Mouse (Mus musculus) midbrain, postnatal 0 days (tissue): ENCODE measurements at regions not wholly inside any gene's neighbourhood (a gene's known extent, or its start where the extent isn't known, plus 50 kb on each side); places are given as distances from the start of the nearest gene placed in this dataset.

Experiments used
- ATAC-seq: fragments of 200-750 bp; cut with Nextera tagmentation; 2 replicates; pipeline ENCODE4 v1.8.0; 2017; ENCODE audit warnings: moderate number of reproducible peaks, mild to moderate bottlenecking, moderate TSS enrichment, moderate library complexity; ENCODE audit not compliant: low FRiP score
- DNase-seq: peaks from one replicate; pipeline ENCODE4 v3.0.0-alpha.2; 2015; ENCODE audit warnings: low spot score
- H3K27ac ChIP-seq: fragments of 300-500 bp; sonication (generic); 2 replicates; pipeline ENCODE4 v1.5.1; 2014; ENCODE audit warnings: low read depth, mild to moderate bottlenecking, low read length, mixed read lengths
- H3K27me3 ChIP-seq: fragments of 300-500 bp; sonication (generic); 2 replicates; pipeline ENCODE4 v1.6.1; 2014; ENCODE audit warnings: low read length, control low read depth, mixed read lengths; ENCODE audit not compliant: insufficient read depth
- H3K36me3 ChIP-seq: fragments of 300-500 bp; sonication (generic); 2 replicates; pipeline ENCODE4 v1.6.1; 2014; ENCODE audit warnings: low read length, control low read depth, mixed read lengths; ENCODE audit not compliant: insufficient read depth
- H3K4me1 ChIP-seq: fragments of 300-500 bp; sonication (generic); 2 replicates; pipeline ENCODE4 v1.6.1; 2014; ENCODE audit warnings: mild to moderate bottlenecking, control low read depth, antibody characterized with exemption, low read length, mixed read lengths; ENCODE audit not compliant: insufficient read depth
- H3K4me2 ChIP-seq: fragments of 300-500 bp; sonication (generic); 2 replicates; pipeline ENCODE4 v1.6.1; 2014; ENCODE audit warnings: low read depth, mild to moderate bottlenecking, low read length, mixed read lengths; ENCODE audit not compliant: poor library complexity, severe bottlenecking
- H3K4me3 ChIP-seq: fragments of 300-500 bp; sonication (generic); 2 replicates; pipeline ENCODE4 v1.5.1; 2014; ENCODE audit warnings: low read depth, mild to moderate bottlenecking, low read length, moderate library complexity
- H3K9ac ChIP-seq: fragments of 300-500 bp; sonication (generic); replicated peaks from 2 replicates; pipeline ENCODE4 v1.6.1; 2014; ENCODE audit warnings: mild to moderate bottlenecking, low read length, moderate library complexity, mixed read lengths; ENCODE audit not compliant: poor library complexity, severe bottlenecking
- H3K9me3 ChIP-seq: fragments of 300-500 bp; sonication (generic); 2 replicates; pipeline ENCODE4 v1.6.1; 2016; ENCODE audit warnings: low read length, control low read depth
- CTCF ChIP-seq: IDR thresholded peaks from 2 replicates; pipeline ENCODE4 v1.5.1; 2016; ENCODE audit warnings: antibody characterized with exemption, mild to moderate bottlenecking
- WGBS: fragments of 180-500 bp; shearing (Covaris S2); extraction: QIAGEN DNeasy Blood & Tissue Kit; methylation state at CpG from one replicate; pipeline ENCODE4 v1.1.7; 2014; 5-methylcytosine and 5-hydroxymethylcytosine counted together

DNA sequence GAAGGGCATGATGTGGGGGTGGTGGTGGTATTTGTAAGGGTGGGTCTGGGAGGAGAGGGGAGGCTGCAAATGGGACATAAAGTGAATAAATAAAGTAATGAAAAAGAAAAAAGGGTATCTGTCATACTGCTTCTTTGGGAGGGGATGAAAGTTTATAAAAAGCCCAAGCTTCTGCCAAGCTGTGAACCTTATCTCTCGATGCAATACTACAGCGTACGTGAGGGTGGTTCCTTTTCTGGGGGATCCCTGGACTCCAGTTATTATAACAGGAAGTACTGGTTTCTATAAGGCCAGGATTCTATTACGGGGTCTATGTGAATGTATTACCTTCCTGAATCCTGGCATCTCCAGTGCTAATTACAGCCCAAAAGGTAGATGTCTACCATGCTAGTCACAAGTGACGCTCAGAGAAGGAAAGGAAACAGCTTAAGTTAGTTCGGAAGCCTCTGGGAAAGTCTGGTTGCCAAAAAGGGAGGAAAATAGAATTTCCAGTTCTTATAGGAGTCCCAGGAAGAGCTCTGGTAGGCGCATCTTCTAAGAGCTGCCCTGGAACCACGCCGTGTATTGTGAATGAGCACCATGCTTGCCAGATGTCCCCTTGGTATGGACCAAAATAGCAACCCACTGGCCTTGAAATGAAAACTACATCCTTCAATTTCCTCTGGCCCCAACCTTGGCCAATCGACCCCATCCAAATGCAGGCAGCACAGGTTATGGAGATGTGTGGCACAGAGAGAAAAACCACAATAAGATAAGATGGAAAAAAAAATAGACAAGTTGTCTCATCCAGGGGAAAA is 228.9 kb downstream of the Cog6 start:
- no peak overlapping the region for H3K4me3 ChIP-seq
- H3K4me2 ChIP-seq = no peak overlapping the region
- H3K27me3 ChIP-seq = no peaks in the 10 kb centered on the region
- H3K9ac ChIP-seq = no peak overlapping the region
- ATAC-seq = no peak
- DNase-seq = no peak
- H3K9me3 ChIP-seq = no peaks in the 10 kb centered on the region
- no peaks in the 10 kb centered on the region for H3K36me3 ChIP-seq
- H3K27ac ChIP-seq = no peak overlapping the region
- TF ChIP-seq CTCF = no peak
- 95% methylated on average over 10 of the region's 10 CpGs for WGBS
- no peaks in the 10 kb centered on the region for H3K4me1 ChIP-seq

DNA sequence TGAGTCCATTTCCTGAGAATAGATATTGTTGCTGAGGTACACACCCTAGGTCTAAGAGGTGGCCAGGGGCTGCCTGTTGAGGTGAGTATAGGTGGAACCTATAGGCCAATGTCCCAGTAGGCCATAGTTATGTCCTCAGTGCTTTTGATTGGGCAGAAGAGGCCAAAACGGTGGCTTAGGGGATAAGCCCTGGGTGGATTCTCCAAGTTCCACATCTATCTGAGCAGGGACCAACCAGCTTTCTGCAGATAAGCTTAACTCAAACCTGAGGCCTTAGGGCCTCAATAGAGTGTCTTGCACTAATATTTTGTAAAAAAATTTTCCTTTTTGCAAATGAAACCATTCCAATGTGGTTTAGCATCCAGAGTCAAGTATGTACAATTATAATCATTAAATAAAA is 231.4 kb downstream of the Cog6 start:
- Histone ChIP-seq H3K27me3 (no peaks in the 10 kb centered on the region), H3K9me3 (no peaks in the 10 kb centered on the region), H3K4me2 (no peak overlapping the region), H3K4me3 (no peak overlapping the region), H3K4me1 (no peaks in the 10 kb centered on the region), H3K9ac (no peak overlapping the region), H3K27ac (no peak overlapping the region), H3K36me3 (no peaks in the 10 kb centered on the region)
- no peak for TF ChIP-seq CTCF
- WGBS = 57% methylated on average over 1 of the region's 1 CpGs
- ATAC-seq = no peak
- no peak for DNase-seq

DNA sequence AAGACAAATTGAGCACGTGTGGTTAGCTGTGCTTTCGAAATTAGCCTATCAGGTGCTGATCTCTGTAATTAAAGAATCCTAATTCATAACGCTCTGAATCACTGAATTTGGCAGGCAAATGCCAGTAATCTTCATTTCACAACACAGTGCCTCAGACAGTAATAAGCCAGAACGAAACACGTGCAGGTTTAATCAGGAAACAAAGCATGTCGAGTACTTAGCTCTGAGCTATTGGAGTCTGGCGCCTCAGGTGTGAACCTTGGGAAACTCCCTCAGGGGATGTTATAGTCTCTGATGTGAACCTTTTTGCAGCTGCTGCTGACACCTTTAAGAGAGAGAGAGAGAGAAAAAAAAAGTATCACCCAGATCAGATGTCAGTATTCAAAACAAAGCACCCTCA is 232.6 kb downstream of the Cog6 start:
- Histone ChIP-seq H3K27me3 (no peaks in the 10 kb centered on the region), H3K9ac (no peak overlapping the region), H3K4me3 (no peak overlapping the region), H3K4me2 (no peak overlapping the region), H3K4me1 (no peaks in the 10 kb centered on the region), H3K36me3 (no peaks in the 10 kb centered on the region), H3K9me3 (no peaks in the 10 kb centered on the region), H3K27ac (no peak overlapping the region)
- ATAC-seq = no peak
- peak; percentile 65 for DNase-seq
- TF ChIP-seq CTCF = no peak
- WGBS = 47% methylated on average over 7 of the region's 7 CpGs

DNA sequence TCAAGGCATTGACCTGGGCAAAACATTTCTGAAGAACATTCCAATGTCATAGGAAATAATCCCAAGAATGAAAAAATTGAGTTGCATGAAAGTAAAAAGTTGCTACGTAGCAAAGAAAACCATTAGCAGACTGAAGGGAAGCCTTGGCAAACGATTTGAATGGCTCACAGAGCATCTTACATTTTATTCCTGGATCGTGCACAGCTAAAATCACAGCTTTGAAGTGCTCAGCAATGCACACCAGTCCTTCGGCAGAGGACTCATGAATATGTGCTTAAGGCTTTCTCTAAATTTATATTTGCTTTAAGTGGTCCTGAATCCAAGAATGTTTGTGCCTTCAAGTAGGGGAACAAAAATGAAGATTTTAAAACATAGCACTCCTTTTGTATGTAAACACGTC is 234.5 kb downstream of the Cog6 start:
- no peak for TF ChIP-seq CTCF
- no peaks in the 10 kb centered on the region for H3K9me3 ChIP-seq
- H3K27ac ChIP-seq = no peak overlapping the region
- no peak overlapping the region for H3K4me3 ChIP-seq
- H3K4me1 ChIP-seq = no peaks in the 10 kb centered on the region
- no peaks in the 10 kb centered on the region for H3K36me3 ChIP-seq
- no peak overlapping the region for H3K9ac ChIP-seq
- WGBS = 73% methylated on average over 5 of the region's 5 CpGs
- no peak overlapping the region for H3K4me2 ChIP-seq
- no peaks in the 10 kb centered on the region for H3K27me3 ChIP-seq
- no peak for DNase-seq
- no peak for ATAC-seq

DNA sequence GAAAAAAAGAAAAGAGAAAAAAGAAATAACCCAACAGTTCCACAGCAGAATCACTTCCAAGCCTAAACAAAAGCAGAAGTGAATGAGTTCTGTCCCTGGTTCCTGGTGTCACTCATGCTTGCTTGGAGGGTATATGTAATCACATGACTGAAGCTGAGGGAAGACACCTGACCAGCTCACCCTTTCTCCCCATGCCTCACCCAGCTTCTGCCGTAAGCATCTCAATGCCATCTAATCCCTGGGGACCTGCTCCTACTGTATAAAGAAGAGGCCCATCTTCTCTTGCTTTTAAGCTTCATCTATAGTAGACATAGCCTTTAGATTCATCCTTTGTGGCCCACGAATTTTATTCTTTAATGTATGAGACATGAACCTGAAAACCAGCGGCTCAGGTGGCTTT is 235.5 kb downstream of the Cog6 start:
- TF ChIP-seq CTCF = no peak
- 81% methylated on average over 3 of the region's 3 CpGs for WGBS

DNA sequence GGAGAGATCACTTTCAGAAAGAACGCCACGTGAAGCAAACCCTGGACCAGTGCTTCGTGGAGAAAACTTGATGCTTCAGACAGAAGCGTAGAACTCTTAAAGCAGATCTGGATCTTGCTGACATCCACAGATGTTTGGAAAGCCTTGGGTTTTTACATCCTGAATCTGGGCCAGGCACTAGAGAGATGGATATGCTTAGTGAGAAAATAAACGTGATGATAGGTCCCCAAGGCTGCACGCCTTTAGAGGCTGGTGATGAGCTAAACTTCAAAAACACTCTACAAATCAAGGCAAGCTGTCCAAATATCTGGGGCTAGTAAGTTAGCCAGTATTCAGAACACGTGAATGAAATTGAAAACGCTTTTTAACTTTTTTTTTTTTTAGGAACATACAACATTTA is 236.7 kb downstream of the Cog6 start:
- no peaks in the 10 kb centered on the region for H3K9me3 ChIP-seq
- H3K4me1 ChIP-seq = no peaks in the 10 kb centered on the region
- no peaks in the 10 kb centered on the region for H3K36me3 ChIP-seq
- no peaks in the 10 kb centered on the region for H3K27me3 ChIP-seq
- no peak overlapping the region for H3K4me3 ChIP-seq
- no peak for TF ChIP-seq CTCF
- DNase-seq (no peak), ATAC-seq (no peak)
- 87% methylated on average over 8 of the region's 8 CpGs for WGBS
- H3K9ac ChIP-seq = no peak overlapping the region
- H3K4me2 ChIP-seq = no peak overlapping the region
- H3K27ac ChIP-seq = no peak overlapping the region

More for the DNA sequence above, 235.5 kb downstream of the Cog6 start:
- H3K4me3 ChIP-seq = no peak overlapping the region
- H3K4me2 ChIP-seq = no peak overlapping the region
- H3K36me3 ChIP-seq = no peaks in the 10 kb centered on the region
- no peaks in the 10 kb centered on the region for H3K9me3 ChIP-seq
- H3K27me3 ChIP-seq = no peaks in the 10 kb centered on the region
- H3K9ac ChIP-seq = no peak overlapping the region
- H3K4me1 ChIP-seq = no peaks in the 10 kb centered on the region
- DNase-seq = no peak
- no peak for ATAC-seq
- no peak overlapping the region for H3K27ac ChIP-seq
